Mouse (Mus musculus) testis, adult 2 months (tissue): ENCODE data around the gene Rbm33.
A peak's percentile ranks its signal among the peaks of the same experiment; 100 is the strongest.

ENCODE experiments used
- CTCF ChIP-seq: fragments of 200-500 bp; IDR thresholded peaks from 2 replicates; pipeline ENCODE4 v1.5.1; 2012; ENCODE audit warnings: low read depth, mild to moderate bottlenecking, inconsistent platforms, low read length, moderate library complexity; ENCODE audit not compliant: control insufficient read depth, insufficient read depth, insufficient replicate concordance
- POLR2A ChIP-seq: fragments of 200-500 bp; IDR thresholded peaks from 2 replicates; pipeline ENCODE4 v1.6.1; 2012; ENCODE audit warnings: low read depth, mild to moderate bottlenecking, inconsistent platforms, low read length, moderate library complexity; ENCODE audit not compliant: control insufficient read depth

- TF ChIP-seq CTCF (no peak), POLR2A (peak; percentile 97)
Measured at GRCm38 (mm10) chr5:28316722-28317245, at the start of gene Rbm33.
